Mouse (Mus musculus): ENCODE data around the gene Wsb1.

DNA sequence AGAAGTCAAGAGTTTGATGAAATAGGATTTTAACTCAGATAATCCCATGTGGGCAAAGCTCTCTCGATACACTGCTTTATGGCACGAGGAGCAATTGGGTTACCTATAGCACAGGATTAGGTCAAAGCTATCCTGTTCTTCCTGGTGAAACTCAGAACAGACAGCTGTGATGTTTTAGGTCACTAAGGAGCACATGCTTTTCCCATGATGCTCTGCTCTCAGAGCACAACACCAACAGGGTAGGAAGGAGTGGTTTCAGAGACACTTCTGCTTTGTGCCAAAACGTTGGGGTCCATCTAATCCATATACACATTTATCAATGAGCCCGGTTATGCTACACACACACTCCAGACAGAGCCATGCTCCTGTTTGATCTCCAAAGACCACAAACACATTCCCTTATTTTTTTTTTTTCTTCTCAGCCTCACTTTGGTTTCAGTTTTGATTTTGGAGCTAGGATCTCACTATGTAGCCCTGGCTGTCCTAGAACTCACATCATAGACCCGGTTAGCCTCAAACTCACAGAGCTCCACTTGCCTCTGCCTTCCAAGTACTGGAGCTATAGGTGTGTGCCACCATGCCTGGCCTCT lies 44.5 kb downstream of the Wsb1 start:
- no peak for TF ChIP-seq POLR2A (IDR thresholded peaks at IDR 0.05; ENCODE audit: borderline replicate concordance, control insufficient read depth, low read depth, low read length)
- TF ChIP-seq CTCF (IDR thresholded peaks at IDR 0.05; ENCODE audit: control insufficient read depth, insufficient read depth, low read length), result no peak

Measured in bone marrow, adult 2 months (tissue).